Mouse (Mus musculus): ENCODE measurements around the gene Tmem30c. TPM values are rescaled to one million over a fixed set of nuclear protein-coding genes. Genes with fewer than 3 reads are reported as not detected.

Tmem30c gene
- polyA plus RNA-seq, 1 experiment = not detected

- no peak overlapping the region for H3K4me3 ChIP-seq (ENCODE audit: control insufficient read depth, insufficient read depth, low read length)
- no peaks in the 10 kb centered on the region for H3K4me1 ChIP-seq (replicated peaks; ENCODE audit: control insufficient read depth, insufficient read depth, low read length)
- no peak for TF ChIP-seq POLR2A (IDR thresholded peaks at IDR 0.05; ENCODE audit: control insufficient read depth, extremely low read depth, insufficient read depth, low read length, poor library complexity)
- TF ChIP-seq CTCF (IDR thresholded peaks at IDR 0.05; ENCODE audit: borderline replicate concordance, control insufficient read depth, extremely low read depth, insufficient read depth, low read length, poor library complexity) = no peak
- H3K27ac ChIP-seq (ENCODE audit: control insufficient read depth, insufficient read depth, low read length) = no peak overlapping the region
- DNase-seq = no peak
- WGBS = 85% methylated on average over 31 of the region's 31 CpGs
- no peaks in the 10 kb centered on the region for H3K27me3 ChIP-seq (ENCODE audit: control insufficient read depth, insufficient read depth, low read length)
- no peaks in the 10 kb centered on the region for H3K36me3 ChIP-seq (ENCODE audit: control insufficient read depth, insufficient read depth, low read length)
Observed at GRCm38 (mm10) chr16:57280221-57281217, 12.1 kb downstream of the Tmem30c start.

GRCm38 (mm10) chr16:57278976-57279626 lies 13.6 kb downstream of the Tmem30c start:
- no peak overlapping the region for H3K4me3 ChIP-seq (ENCODE audit: control insufficient read depth, insufficient read depth, low read length)
- no peaks in the 10 kb centered on the region for H3K4me1 ChIP-seq (replicated peaks; ENCODE audit: control insufficient read depth, insufficient read depth, low read length)
- TF ChIP-seq CTCF (IDR thresholded peaks at IDR 0.05; ENCODE audit: borderline replicate concordance, control insufficient read depth, extremely low read depth, insufficient read depth, low read length, poor library complexity) = no peak
- TF ChIP-seq POLR2A (IDR thresholded peaks at IDR 0.05; ENCODE audit: control insufficient read depth, extremely low read depth, insufficient read depth, low read length, poor library complexity) = no peak
- H3K27me3 ChIP-seq (ENCODE audit: control insufficient read depth, insufficient read depth, low read length) = no peaks in the 10 kb centered on the region
- H3K27ac ChIP-seq (ENCODE audit: control insufficient read depth, insufficient read depth, low read length) = no peak overlapping the region
- no peaks in the 10 kb centered on the region for H3K36me3 ChIP-seq (ENCODE audit: control insufficient read depth, insufficient read depth, low read length)
- no peak for DNase-seq
- WGBS = 92% methylated on average over 10 of the region's 12 CpGs

DNA sequence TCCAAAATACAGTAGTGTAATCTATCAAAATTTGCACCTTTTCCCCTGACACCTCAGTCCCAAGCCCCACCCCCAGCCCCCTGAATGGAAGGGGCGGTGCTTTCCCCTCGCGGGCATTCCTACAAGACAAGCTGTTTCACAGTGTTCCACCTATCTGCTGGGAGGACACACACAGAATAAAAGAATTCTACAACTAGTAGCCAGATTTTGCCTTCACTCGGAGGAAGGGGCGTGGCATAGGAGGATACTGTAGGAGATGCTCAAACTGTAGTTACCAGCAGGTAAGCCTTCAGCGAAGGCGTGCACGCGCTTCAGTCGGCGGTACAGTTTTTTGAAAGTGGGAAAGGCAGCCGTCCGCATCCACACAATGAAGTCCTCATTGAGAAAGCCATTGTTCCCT lies 22.9 kb downstream of the Tmem30c start:
- DNase-seq = no peak
- Histone ChIP-seq H3K27ac (ENCODE audit: control insufficient read depth, insufficient read depth, low read length) (no peak overlapping the region), H3K36me3 (ENCODE audit: control insufficient read depth, insufficient read depth, low read length) (no peaks in the 10 kb centered on the region), H3K4me3 (ENCODE audit: control insufficient read depth, insufficient read depth, low read length) (no peak overlapping the region), H3K4me1 (replicated peaks; ENCODE audit: control insufficient read depth, insufficient read depth, low read length) (no peaks in the 10 kb centered on the region), H3K27me3 (ENCODE audit: control insufficient read depth, insufficient read depth, low read length) (no peaks in the 10 kb centered on the region)
- WGBS = 95% methylated on average over 13 of the region's 13 CpGs
- TF ChIP-seq POLR2A (IDR thresholded peaks at IDR 0.05; ENCODE audit: control insufficient read depth, extremely low read depth, insufficient read depth, low read length, poor library complexity) (no peak), CTCF (IDR thresholded peaks at IDR 0.05; ENCODE audit: borderline replicate concordance, control insufficient read depth, extremely low read depth, insufficient read depth, low read length, poor library complexity) (no peak)

GRCm38 (mm10) chr16:57268058-57268841 lies 24.4 kb downstream of the Tmem30c start:
- Histone ChIP-seq H3K27me3 (ENCODE audit: control insufficient read depth, insufficient read depth, low read length) (no peaks in the 10 kb centered on the region), H3K36me3 (ENCODE audit: control insufficient read depth, insufficient read depth, low read length) (no peaks in the 10 kb centered on the region), H3K4me3 (ENCODE audit: control insufficient read depth, insufficient read depth, low read length) (no peak overlapping the region), H3K27ac (ENCODE audit: control insufficient read depth, insufficient read depth, low read length) (no peak overlapping the region), H3K4me1 (replicated peaks; ENCODE audit: control insufficient read depth, insufficient read depth, low read length) (no peaks in the 10 kb centered on the region)
- WGBS = 94% methylated on average over 14 of the region's 14 CpGs
- TF ChIP-seq POLR2A (IDR thresholded peaks at IDR 0.05; ENCODE audit: control insufficient read depth, extremely low read depth, insufficient read depth, low read length, poor library complexity) = no peak
- no peak for TF ChIP-seq CTCF (IDR thresholded peaks at IDR 0.05; ENCODE audit: borderline replicate concordance, control insufficient read depth, extremely low read depth, insufficient read depth, low read length, poor library complexity)
- no peak for DNase-seq

GRCm38 (mm10) chr16:57267068-57267467 lies 25.6 kb downstream of the Tmem30c start:
- Histone ChIP-seq H3K36me3 (ENCODE audit: control insufficient read depth, insufficient read depth, low read length) (no peaks in the 10 kb centered on the region), H3K4me1 (replicated peaks; ENCODE audit: control insufficient read depth, insufficient read depth, low read length) (no peaks in the 10 kb centered on the region), H3K4me3 (ENCODE audit: control insufficient read depth, insufficient read depth, low read length) (no peak overlapping the region), H3K27me3 (ENCODE audit: control insufficient read depth, insufficient read depth, low read length) (no peaks in the 10 kb centered on the region), H3K27ac (ENCODE audit: control insufficient read depth, insufficient read depth, low read length) (no peak overlapping the region)
- no peak for DNase-seq
- WGBS = 4% methylated on average over 1 of the region's 1 CpGs
- TF ChIP-seq CTCF (IDR thresholded peaks at IDR 0.05; ENCODE audit: borderline replicate concordance, control insufficient read depth, extremely low read depth, insufficient read depth, low read length, poor library complexity) (no peak), POLR2A (IDR thresholded peaks at IDR 0.05; ENCODE audit: control insufficient read depth, extremely low read depth, insufficient read depth, low read length, poor library complexity) (no peak)

DNA sequence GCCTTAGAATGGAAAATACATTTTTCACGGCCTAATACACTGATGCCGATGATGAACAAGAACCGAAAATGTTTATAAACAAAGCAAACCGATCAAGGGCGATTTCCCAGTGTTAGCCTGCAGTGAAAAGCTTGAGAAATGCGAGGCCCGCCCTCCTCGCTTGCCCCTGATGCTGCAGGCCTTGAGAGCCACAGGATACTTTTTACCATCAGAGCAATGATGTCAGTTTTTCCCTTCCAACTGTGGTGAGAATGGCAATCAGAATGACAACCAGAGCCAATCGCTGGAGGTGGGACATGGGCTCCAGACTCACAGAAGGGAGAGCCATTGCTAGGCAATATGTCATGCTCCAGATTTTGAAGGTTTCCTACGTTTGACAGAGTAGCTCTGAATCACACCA lies 32.5 kb downstream of the Tmem30c start:
- TF ChIP-seq CTCF (IDR thresholded peaks at IDR 0.05; ENCODE audit: borderline replicate concordance, control insufficient read depth, extremely low read depth, insufficient read depth, low read length, poor library complexity) = no peak
- TF ChIP-seq POLR2A (IDR thresholded peaks at IDR 0.05; ENCODE audit: control insufficient read depth, extremely low read depth, insufficient read depth, low read length, poor library complexity) = no peak
- WGBS = 96% methylated on average over 10 of the region's 10 CpGs
- no peak for DNase-seq
- Histone ChIP-seq H3K27ac (ENCODE audit: control insufficient read depth, insufficient read depth, low read length) (no peak overlapping the region), H3K4me1 (replicated peaks; ENCODE audit: control insufficient read depth, insufficient read depth, low read length) (no peaks in the 10 kb centered on the region), H3K4me3 (ENCODE audit: control insufficient read depth, insufficient read depth, low read length) (no peak overlapping the region), H3K36me3 (ENCODE audit: control insufficient read depth, insufficient read depth, low read length) (no peaks in the 10 kb centered on the region), H3K27me3 (ENCODE audit: control insufficient read depth, insufficient read depth, low read length) (no peaks in the 10 kb centered on the region)
